Mouse (Mus musculus): ENCODE results near the gene Bcl11a.

Bcl11a gene

GRCm38 (mm10) chr11:24132358-24132757 is 54.5 kb downstream of the Bcl11a start:
- no peak for DNase-seq (ENCODE audit: low read depth, low spot score)

- no peak for DNase-seq (ENCODE audit: low read depth, low spot score)
These were observed 55.0 kb downstream of the Bcl11a start for GRCm38 (mm10) chr11:24132853-24133252.

- DNase-seq (ENCODE audit: low read depth, low spot score): no peak
These were observed 55.6 kb downstream of the Bcl11a start for GRCm38 (mm10) chr11:24133484-24133883.

- DNase-seq (ENCODE audit: low read depth, low spot score): no peak
These were observed 56.1 kb downstream of the Bcl11a start for GRCm38 (mm10) chr11:24133928-24134327.

- no peak for DNase-seq (ENCODE audit: low read depth, low spot score)
These were observed 57.4 kb downstream of the Bcl11a start for GRCm38 (mm10) chr11:24135244-24135643.

- DNase-seq (ENCODE audit: low read depth, low spot score): no peak
These were observed 58.4 kb downstream of the Bcl11a start for GRCm38 (mm10) chr11:24136084-24136785.

- no peak for DNase-seq (ENCODE audit: low read depth, low spot score)
These were observed 60.0 kb downstream of the Bcl11a start for GRCm38 (mm10) chr11:24137891-24138290.

GRCm38 (mm10) chr11:24138600-24139375 is 60.9 kb downstream of the Bcl11a start:
- DNase-seq (ENCODE audit: low read depth, low spot score): no peak

GRCm38 (mm10) chr11:24139432-24139831 is 61.6 kb downstream of the Bcl11a start:
- DNase-seq (ENCODE audit: low read depth, low spot score): no peak

GRCm38 (mm10) chr11:24139952-24140351 is 62.1 kb downstream of the Bcl11a start:
- no peak for DNase-seq (ENCODE audit: low read depth, low spot score)

GRCm38 (mm10) chr11:24140948-24141347 is 63.1 kb downstream of the Bcl11a start:
- DNase-seq (ENCODE audit: low read depth, low spot score): no peak

GRCm38 (mm10) chr11:24141479-24142251 is 63.8 kb downstream of the Bcl11a start:
- no peak for DNase-seq (ENCODE audit: low read depth, low spot score)

- DNase-seq (ENCODE audit: low read depth, low spot score): no peak
These were observed 64.5 kb downstream of the Bcl11a start for GRCm38 (mm10) chr11:24142316-24142715.

- no peak for DNase-seq (ENCODE audit: low read depth, low spot score)
These were observed 66.5 kb downstream of the Bcl11a start for GRCm38 (mm10) chr11:24144159-24144946.

GRCm38 (mm10) chr11:24146034-24146433 is 68.2 kb downstream of the Bcl11a start:
- DNase-seq (ENCODE audit: low read depth, low spot score): no peak

- no peak for DNase-seq (ENCODE audit: low read depth, low spot score)
These were observed 68.6 kb downstream of the Bcl11a start for GRCm38 (mm10) chr11:24146437-24146836.

GRCm38 (mm10) chr11:24147698-24148097 is 69.8 kb downstream of the Bcl11a start:
- DNase-seq (ENCODE audit: low read depth, low spot score): no peak

- DNase-seq (ENCODE audit: low read depth, low spot score): no peak
These were observed 70.7 kb downstream of the Bcl11a start for GRCm38 (mm10) chr11:24148545-24148944.

- no peak for DNase-seq (ENCODE audit: low read depth, low spot score)
These were observed 71.8 kb downstream of the Bcl11a start for GRCm38 (mm10) chr11:24149462-24150220.

- no peak for DNase-seq (ENCODE audit: low read depth, low spot score)
These were observed 74.4 kb downstream of the Bcl11a start for GRCm38 (mm10) chr11:24152076-24152784.
